ENCODE assay signal across 8 mouse cellular contexts in genomic region chr10:80843931-80844547, GRCm38 (mm10). TPM values are rescaled to one million over a fixed set of nuclear protein-coding genes. Genes with fewer than 3 reads are reported as not detected.
DNase-seq lines count a peak whose midpoint lies in the region; ATAC-seq and TF ChIP-seq lines count a peak whose summit lies in the region.

TSS of gene Lingo3 (minus strand) at chr10:80844039.

- peak within 1 kb of the TSS; percentile 79 for H3K27ac ChIP-seq in forebrain, embryonic 10.5 days
- H3K27ac ChIP-seq in intestine, embryonic 14.5 days (ENCODE audit: low read depth), result no peak within 1 kb of the TSS
- H3K27ac ChIP-seq in liver, postnatal 0 days (ENCODE audit: low read depth), result no peak within 1 kb of the TSS
- H3K27ac ChIP-seq in stomach, embryonic 15.5 days, result no peak within 1 kb of the TSS

- 6% methylated on average over 47 of the region's 51 CpGs for WGBS in forebrain, embryonic 10.5 days
- WGBS in intestine, embryonic 14.5 days, result 6% methylated on average over 38 of the region's 51 CpGs
- WGBS in liver, postnatal 0 days (ENCODE audit: insufficient replicate concordance), result 6% methylated on average over 43 of the region's 51 CpGs
- 5% methylated on average over 51 of the region's 51 CpGs for WGBS in stomach, embryonic 15.5 days

- H3K4me2 ChIP-seq in intestine, embryonic 14.5 days (ENCODE audit: low read length), result peak within 1 kb of the TSS; percentile 69
- peak within 1 kb of the TSS; percentile 55 for H3K4me2 ChIP-seq in liver, postnatal 0 days (ENCODE audit: low read depth, low read length)
- peak within 1 kb of the TSS; percentile 73 for H3K4me2 ChIP-seq in stomach, embryonic 15.5 days

- no peaks in the 10 kb centered on the region for H3K9me3 ChIP-seq in forebrain, embryonic 10.5 days
- no peaks in the 10 kb centered on the region for H3K9me3 ChIP-seq in intestine, embryonic 14.5 days (ENCODE audit: control insufficient read depth, low read length)
- H3K9me3 ChIP-seq in liver, postnatal 0 days (ENCODE audit: low read length), result no peaks in the 10 kb centered on the region
- H3K9me3 ChIP-seq in stomach, embryonic 15.5 days, result no peaks in the 10 kb centered on the region

- peaks cover 66% of the 10 kb centered on the region for H3K27me3 ChIP-seq in forebrain, embryonic 10.5 days (ENCODE audit: poor library complexity, severe bottlenecking)
- H3K27me3 ChIP-seq in intestine, embryonic 14.5 days (replicated peaks; ENCODE audit: control insufficient read depth, insufficient read depth, low read length), result peaks cover 44% of the 10 kb centered on the region
- peaks cover 47% of the 10 kb centered on the region for H3K27me3 ChIP-seq in liver, postnatal 0 days (ENCODE audit: insufficient read depth, low read length)
- H3K27me3 ChIP-seq in stomach, embryonic 15.5 days (replicated peaks), result peaks cover 49% of the 10 kb centered on the region

- peak within 1 kb of the TSS; percentile 22; the same call in 1 of the 2 replicates for H3K9ac ChIP-seq in intestine, embryonic 14.5 days (ENCODE audit: low read length)
- no peak within 1 kb of the TSS for H3K9ac ChIP-seq in liver, postnatal 0 days (replicated peaks)
- no peak within 1 kb of the TSS for H3K9ac ChIP-seq in stomach, embryonic 15.5 days

- DNase-seq in heart, adult 8-10 months (ENCODE audit: low spot score), result no peak
- DNase-seq in heart, postnatal 4 days, result no peak
- peak; percentile 57 for DNase-seq in adrenal gland, postnatal 10 days
- DNase-seq in forebrain, embryonic 10.5 days (ENCODE audit: extremely low spot score, low spot score), result no peak
- no peak for DNase-seq in intestine, embryonic 14.5 days (ENCODE audit: low spot score)
- DNase-seq in liver, postnatal 0 days, result no peak
- no peak for DNase-seq in thymus, postnatal 25 days

- ATAC-seq in intestine, embryonic 14.5 days (replicated peaks; ENCODE audit: low FRiP score, low TSS enrichment, low read depth), result no peak
- no peak; the same call in 1 of the 2 replicates for ATAC-seq in liver, postnatal 0 days
- ATAC-seq in stomach, embryonic 15.5 days (ENCODE audit: insufficient read depth, low FRiP score, low read depth), result no peak

- no peaks in the 10 kb centered on the region for H3K36me3 ChIP-seq in forebrain, embryonic 10.5 days (replicated peaks)
- no peaks in the 10 kb centered on the region for H3K36me3 ChIP-seq in intestine, embryonic 14.5 days (ENCODE audit: control insufficient read depth, insufficient read depth, low read length)
- no peaks in the 10 kb centered on the region for H3K36me3 ChIP-seq in liver, postnatal 0 days (replicated peaks; ENCODE audit: insufficient read depth, low read length)
- no peaks in the 10 kb centered on the region for H3K36me3 ChIP-seq in stomach, embryonic 15.5 days

- peaks cover 47% of the 10 kb centered on the region for H3K4me1 ChIP-seq in forebrain, embryonic 10.5 days
- 0 out of 2 replicates have a peak, but pooled peaks cover 4% of the 10 kb centered on the region for H3K4me1 ChIP-seq in intestine, embryonic 14.5 days (replicated peaks; ENCODE audit: control insufficient read depth, insufficient read depth, low read length)
- peaks cover 13% of the 10 kb centered on the region for H3K4me1 ChIP-seq in liver, postnatal 0 days (ENCODE audit: insufficient read depth)
- peaks cover 14% of the 10 kb centered on the region for H3K4me1 ChIP-seq in stomach, embryonic 15.5 days

- no peak for TF ChIP-seq EP300 in liver, postnatal 0 days (IDR thresholded peaks at IDR 0.05; ENCODE audit: low read depth)

- no peak for TF ChIP-seq CTCF in liver, postnatal 0 days (IDR thresholded peaks at IDR 0.05; ENCODE audit: low read depth)

- peak within 1 kb of the TSS; percentile 64 for H3K4me3 ChIP-seq in forebrain, embryonic 10.5 days
- peak within 1 kb of the TSS; percentile 35 for H3K4me3 ChIP-seq in intestine, embryonic 14.5 days (ENCODE audit: low read depth, low read length)
- peak within 1 kb of the TSS; percentile 15; the same call in 1 of the 2 replicates for H3K4me3 ChIP-seq in liver, postnatal 0 days (ENCODE audit: low read depth, low read length)
- H3K4me3 ChIP-seq in stomach, embryonic 15.5 days (replicated peaks), result peak within 1 kb of the TSS; percentile 40

RNA-seq across cellular contexts. Expression of gene Lingo3, which starts in this region (rescaled TPM):
- 10 to 100 TPM in 3 of 4 experiments, 1 to 10 TPM in 1; 7.8 to 14.0 (median 12.6) TPM for total RNA-seq in heart, adult 8-10 months (2022)
- 1 to 10 TPM; 1.8 to 2.5 TPM for total RNA-seq in heart, postnatal 4 days (2021)
- total RNA-seq in adrenal gland, postnatal 10 days (2021), result 1 to 10 TPM in 1 of 2 experiments, under 1 TPM in 1; 0.99 to 1.5 TPM
- polyA plus RNA-seq in forebrain, embryonic 10.5 days (2016; fragmentation: Nextera tagmentation; extraction: Ambion mirVana), result 1.5 and 2.0 TPM in 2 replicates
- 0.07 and 0.20 TPM in 2 replicates for polyA plus RNA-seq in intestine, embryonic 14.5 days (2014; fragmentation: Nextera tagmentation; extraction: Ambion mirVana)
- polyA plus RNA-seq in liver, postnatal 0 days (2015; fragmentation: Nextera tagmentation; extraction: Ambion mirVana), result not detected in 2 replicates
- polyA plus RNA-seq in stomach, embryonic 15.5 days (2015; fragmentation: Nextera tagmentation; extraction: Ambion mirVana), result 0.24 TPM in 2 replicates
